Mouse (Mus musculus): ENCODE measurements at regions not wholly inside any gene's neighbourhood (a gene's known extent, or its start where the extent isn't known, plus 50 kb on each side); places are given as distances from the start of the nearest gene placed in this dataset.

DNA sequence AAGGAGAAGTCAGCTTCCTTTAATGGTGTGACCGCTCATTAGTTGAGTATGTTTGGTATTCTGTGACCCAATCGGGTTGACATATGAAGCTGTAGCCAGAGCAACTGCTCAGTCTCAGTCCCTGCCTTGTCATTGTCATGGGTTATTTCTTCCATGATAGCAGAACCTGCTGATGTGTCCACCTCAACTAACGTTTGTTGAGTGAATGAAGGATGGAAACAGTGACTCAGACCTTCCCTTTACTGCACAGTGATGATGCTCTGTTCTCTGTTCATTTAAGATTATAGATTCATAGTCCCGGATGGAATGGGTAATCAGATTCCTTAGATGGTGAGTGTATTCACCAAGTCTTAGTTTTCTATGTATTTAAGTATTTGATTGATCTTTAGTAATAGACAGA is 493.3 kb upstream of the Adamts16 start:
- no peak for DNase-seq (ENCODE audit: low read depth)
- TF ChIP-seq CTCF (IDR thresholded peaks at IDR 0.05; ENCODE audit: borderline replicate concordance, extremely low read depth, insufficient read depth, insufficient read length) (no peak), POLR2A (IDR thresholded peaks at IDR 0.05; ENCODE audit: borderline replicate concordance, extremely low read depth, insufficient read depth, insufficient read length, poor library complexity, severe bottlenecking) (no peak)

DNA sequence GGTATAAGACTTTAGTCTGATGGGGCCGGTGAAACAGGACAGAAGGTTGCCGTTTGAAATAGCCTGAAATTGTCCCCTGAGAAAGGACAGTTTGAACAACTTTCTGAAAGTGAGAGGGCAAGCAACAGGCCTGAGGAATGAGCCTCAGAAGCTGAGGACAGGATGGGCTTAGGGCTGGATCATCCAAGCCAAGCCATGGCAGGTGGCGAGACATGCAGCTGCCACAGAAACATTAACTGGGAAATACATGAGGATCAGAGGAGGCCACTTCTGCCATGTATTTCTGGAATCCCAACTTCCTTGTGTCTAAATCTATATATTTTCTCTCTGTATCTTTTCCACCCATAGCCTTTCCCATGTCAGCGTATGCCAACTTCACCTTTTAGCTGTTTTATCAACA is 491.5 kb upstream of the Adamts16 start:
- no peak for DNase-seq (ENCODE audit: low read depth)
- no peak for TF ChIP-seq CTCF (IDR thresholded peaks at IDR 0.05; ENCODE audit: borderline replicate concordance, extremely low read depth, insufficient read depth, insufficient read length)

DNA sequence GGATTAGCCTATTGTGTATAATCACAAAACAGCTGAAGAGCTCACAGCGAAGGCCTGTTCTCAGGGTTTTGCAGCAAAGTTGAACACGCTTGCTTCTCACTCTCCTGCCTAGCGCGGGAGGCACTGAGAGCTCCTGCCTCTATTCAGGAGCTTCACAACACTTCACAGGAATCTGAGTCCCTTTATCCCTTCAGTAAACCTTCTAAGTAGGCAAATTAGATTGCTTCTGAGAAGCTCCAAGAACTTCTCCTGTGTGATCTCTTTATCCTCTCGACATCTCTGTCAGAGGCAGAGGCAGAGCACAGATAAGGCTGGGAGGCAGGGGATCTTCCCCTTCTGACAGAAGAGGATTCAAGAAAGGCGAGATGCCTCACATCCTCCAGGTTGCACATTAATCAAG is 488.7 kb upstream of the Adamts16 start:
- TF ChIP-seq POLR2A (IDR thresholded peaks at IDR 0.05; ENCODE audit: borderline replicate concordance, extremely low read depth, insufficient read depth, insufficient read length, poor library complexity, severe bottlenecking), result no peak
- TF ChIP-seq CTCF (IDR thresholded peaks at IDR 0.05; ENCODE audit: borderline replicate concordance, extremely low read depth, insufficient read depth, insufficient read length), result no peak
- DNase-seq (ENCODE audit: low read depth), result peak; percentile 53

DNA sequence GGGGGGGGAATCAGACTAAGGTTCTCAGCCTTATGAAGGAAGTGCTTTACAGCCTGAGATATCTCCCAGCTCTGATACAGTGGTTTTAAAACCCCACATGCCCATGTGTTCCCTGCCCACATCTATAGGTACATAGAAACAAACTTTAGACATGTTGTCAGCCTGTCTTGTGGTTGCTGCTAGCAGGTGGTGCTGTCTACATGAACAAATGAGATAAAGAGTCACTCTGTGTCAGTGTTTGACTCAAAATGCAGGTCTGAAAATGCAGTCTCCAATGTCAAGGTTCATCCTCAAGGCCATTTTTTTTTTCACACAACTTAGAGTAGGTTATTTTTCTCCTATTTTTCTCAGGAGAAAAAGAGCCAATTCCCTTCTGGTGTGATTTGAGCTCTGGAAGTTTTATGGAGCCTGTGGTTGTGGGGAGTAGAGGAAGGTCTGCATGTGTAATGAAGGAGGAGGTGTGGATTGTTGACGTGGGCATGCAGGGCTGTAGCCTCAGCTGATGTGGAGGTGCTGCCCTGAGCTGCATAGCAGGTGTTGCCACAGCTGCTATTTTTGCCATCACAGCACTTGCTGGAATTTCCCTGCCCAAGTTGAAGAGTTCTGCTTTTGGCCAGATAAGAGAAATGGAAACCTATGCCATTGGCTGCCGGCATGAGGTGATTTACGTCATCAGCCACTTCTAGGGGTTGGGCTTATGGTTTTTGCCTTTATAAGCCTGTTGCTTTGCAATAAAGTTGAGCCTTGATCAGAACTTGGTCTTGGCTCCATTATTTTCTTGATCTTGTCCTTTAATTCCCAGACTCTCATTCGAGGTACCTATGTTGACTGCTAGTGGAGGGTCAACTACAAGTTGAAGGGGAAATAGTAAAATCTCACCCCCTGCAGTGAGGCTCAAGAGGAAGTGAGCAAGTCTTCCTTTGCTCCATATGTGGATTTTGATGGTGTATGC is 486.5 kb upstream of the Adamts16 start:
- no peak for DNase-seq (ENCODE audit: low read depth)

GRCm38 (mm10) chr13:71320489-71320888 is 478.9 kb upstream of the Adamts16 start:
- no peak for DNase-seq (ENCODE audit: low read depth)
- TF ChIP-seq POLR2A (IDR thresholded peaks at IDR 0.05; ENCODE audit: borderline replicate concordance, extremely low read depth, insufficient read depth, insufficient read length, poor library complexity, severe bottlenecking) (no peak), CTCF (IDR thresholded peaks at IDR 0.05; ENCODE audit: borderline replicate concordance, extremely low read depth, insufficient read depth, insufficient read length) (no peak)

More for the DNA sequence above, 486.5 kb upstream of the Adamts16 start:
- TF ChIP-seq POLR2A (IDR thresholded peaks at IDR 0.05; ENCODE audit: borderline replicate concordance, extremely low read depth, insufficient read depth, insufficient read length, poor library complexity, severe bottlenecking) (no peak), CTCF (IDR thresholded peaks at IDR 0.05; ENCODE audit: borderline replicate concordance, extremely low read depth, insufficient read depth, insufficient read length) (no peak)

DNA sequence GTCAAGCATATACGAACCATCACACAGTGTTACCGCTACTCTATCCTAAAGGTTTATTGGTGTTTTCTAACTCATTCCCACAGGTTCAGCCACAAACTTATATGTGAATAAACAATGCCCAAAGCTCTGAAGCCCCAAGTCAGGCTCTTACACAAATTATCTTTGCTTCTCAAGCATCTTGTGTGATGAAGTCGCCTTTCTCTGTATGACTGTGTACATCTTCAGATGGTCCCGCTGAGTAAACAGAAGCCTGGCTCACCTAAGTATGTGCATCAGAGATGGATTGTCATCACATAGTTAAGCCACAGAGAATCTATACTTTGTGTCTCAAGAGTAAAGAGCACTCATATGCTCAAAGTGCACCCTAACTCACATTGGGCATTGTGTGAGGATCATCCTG is 462.3 kb upstream of the Adamts16 start:
- no peak for DNase-seq (ENCODE audit: low read depth)
- TF ChIP-seq POLR2A (IDR thresholded peaks at IDR 0.05; ENCODE audit: borderline replicate concordance, extremely low read depth, insufficient read depth, insufficient read length, poor library complexity, severe bottlenecking) (no peak), CTCF (IDR thresholded peaks at IDR 0.05; ENCODE audit: borderline replicate concordance, extremely low read depth, insufficient read depth, insufficient read length) (no peak)

DNA sequence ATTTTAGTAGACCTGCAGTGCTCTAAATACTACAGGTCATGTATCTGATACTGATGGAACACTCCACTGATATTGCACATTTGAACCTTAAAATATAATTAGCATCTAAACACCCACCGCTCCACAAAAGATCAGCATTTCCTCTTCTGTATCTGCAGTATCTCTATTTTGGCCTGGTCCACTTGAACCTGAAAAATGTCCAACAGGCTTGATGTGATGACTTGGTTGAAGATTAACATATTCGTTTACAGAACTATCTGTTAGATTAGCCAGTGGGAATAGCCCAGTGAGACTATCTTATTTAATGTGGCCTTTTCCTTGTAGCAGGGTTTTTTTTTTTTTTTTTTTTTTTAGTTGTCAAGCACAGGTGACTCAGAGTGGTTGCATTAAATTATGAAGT is 434.4 kb upstream of the Adamts16 start:
- no peak for DNase-seq (ENCODE audit: low read depth)
- no peak for TF ChIP-seq POLR2A (IDR thresholded peaks at IDR 0.05; ENCODE audit: borderline replicate concordance, extremely low read depth, insufficient read depth, insufficient read length, poor library complexity, severe bottlenecking)
- no peak for TF ChIP-seq CTCF (IDR thresholded peaks at IDR 0.05; ENCODE audit: borderline replicate concordance, extremely low read depth, insufficient read depth, insufficient read length)

DNA sequence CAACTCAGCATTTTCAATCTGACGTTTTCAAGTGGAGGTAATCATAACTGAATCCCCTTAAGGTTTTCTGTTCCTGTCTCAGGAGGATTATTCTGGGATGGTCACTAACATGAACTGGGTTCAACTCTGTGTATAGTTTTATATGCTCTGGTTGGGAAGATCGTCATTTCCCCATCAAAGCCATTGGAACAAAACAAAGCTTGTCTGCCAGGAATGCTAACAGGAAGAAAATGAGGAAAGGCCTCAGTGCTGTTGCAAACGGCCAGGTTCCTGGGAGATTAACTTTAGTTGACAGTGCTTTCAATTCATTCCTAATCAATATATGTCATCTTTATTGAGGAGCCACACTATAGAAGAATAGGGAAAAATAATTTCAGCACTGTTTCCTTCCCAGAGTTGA is 432.5 kb upstream of the Adamts16 start:
- DNase-seq (ENCODE audit: low read depth), result no peak
- no peak for TF ChIP-seq POLR2A (IDR thresholded peaks at IDR 0.05; ENCODE audit: borderline replicate concordance, extremely low read depth, insufficient read depth, insufficient read length, poor library complexity, severe bottlenecking)
- TF ChIP-seq CTCF (IDR thresholded peaks at IDR 0.05; ENCODE audit: borderline replicate concordance, extremely low read depth, insufficient read depth, insufficient read length), result no peak

GRCm38 (mm10) chr13:71273485-71273884 is 431.9 kb upstream of the Adamts16 start:
- TF ChIP-seq POLR2A (IDR thresholded peaks at IDR 0.05; ENCODE audit: borderline replicate concordance, extremely low read depth, insufficient read depth, insufficient read length, poor library complexity, severe bottlenecking) (no peak), CTCF (IDR thresholded peaks at IDR 0.05; ENCODE audit: borderline replicate concordance, extremely low read depth, insufficient read depth, insufficient read length) (no peak)

DNA sequence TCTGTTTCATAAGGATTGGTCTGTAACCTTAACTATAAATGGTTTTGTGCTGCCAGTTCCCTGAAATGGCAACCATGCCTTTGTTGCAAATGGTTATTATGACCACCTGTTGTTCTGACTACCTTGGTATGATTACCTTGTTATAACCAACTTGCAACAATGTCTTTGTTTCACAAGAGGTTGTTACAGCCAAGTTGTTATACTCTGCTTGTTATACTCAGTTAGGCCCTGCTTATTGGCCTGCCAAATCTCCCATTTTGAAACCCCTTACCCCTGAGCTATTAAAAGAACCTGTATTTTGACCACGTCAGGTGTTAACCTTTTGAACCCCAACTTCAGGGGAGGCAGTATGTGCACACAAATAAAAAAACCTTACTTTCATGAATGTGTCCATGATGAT is 431.5 kb upstream of the Adamts16 start:
- TF ChIP-seq POLR2A (IDR thresholded peaks at IDR 0.05; ENCODE audit: borderline replicate concordance, extremely low read depth, insufficient read depth, insufficient read length, poor library complexity, severe bottlenecking) (no peak), CTCF (IDR thresholded peaks at IDR 0.05; ENCODE audit: borderline replicate concordance, extremely low read depth, insufficient read depth, insufficient read length) (no peak)
- no peak for DNase-seq (ENCODE audit: low read depth)

More at GRCm38 (mm10) chr13:71273485-71273884, 431.9 kb upstream of the Adamts16 start:
- DNase-seq (ENCODE audit: low read depth), result no peak

GRCm38 (mm10) chr13:71272431-71272830 is 430.8 kb upstream of the Adamts16 start:
- TF ChIP-seq CTCF (IDR thresholded peaks at IDR 0.05; ENCODE audit: borderline replicate concordance, extremely low read depth, insufficient read depth, insufficient read length) (no peak), POLR2A (IDR thresholded peaks at IDR 0.05; ENCODE audit: borderline replicate concordance, extremely low read depth, insufficient read depth, insufficient read length, poor library complexity, severe bottlenecking) (no peak)
- DNase-seq (ENCODE audit: low read depth), result no peak
